Mouse (Mus musculus) C2C12 (cell line): ENCODE results near the gene Tectb. TPM values are rescaled to one million over a fixed set of nuclear protein-coding genes. Genes with fewer than 3 reads are reported as not detected.

Source experiments
- H3K27me3 ChIP-seq: one replicate; pipeline ENCODE4 v1.6.1; 2011; ENCODE audit not compliant: control insufficient read depth, insufficient read depth, insufficient read length
- H3K36me3 ChIP-seq: one replicate; pipeline ENCODE4 v1.6.1; 2011; ENCODE audit not compliant: control insufficient read depth, insufficient read depth
- H3K4me3 ChIP-seq: one replicate; pipeline ENCODE4 v1.5.1; 2011; ENCODE audit warnings: mild to moderate bottlenecking, control low read depth; ENCODE audit not compliant: poor library complexity, insufficient read depth, severe bottlenecking
- H3K79me2 ChIP-seq: one replicate; pipeline ENCODE4 v1.6.1; 2011; ENCODE audit not compliant: control insufficient read depth, insufficient read depth
- H3K79me3 ChIP-seq: one replicate; pipeline ENCODE4 v1.6.1; 2011; ENCODE audit warnings: low read depth, control low read depth
- H3ac ChIP-seq: one replicate; pipeline ENCODE3; 2011; ENCODE audit warnings: low read depth; ENCODE audit not compliant: control insufficient read depth, insufficient read length
- CEBPB ChIP-seq: IDR thresholded peaks from one replicate; pipeline ENCODE4 v1.6.1; 2011; ENCODE audit warnings: low read depth, mild to moderate bottlenecking, control low read depth, moderate library complexity
- CTCF ChIP-seq: IDR thresholded peaks from one replicate; pipeline ENCODE4 v1.5.1; 2011; ENCODE audit not compliant: control insufficient read depth, insufficient read depth, insufficient read length
- FOSL1 ChIP-seq: IDR thresholded peaks from one replicate; pipeline ENCODE4 v1.8.0; 2011; ENCODE audit warnings: mild to moderate bottlenecking, low read length; ENCODE audit not compliant: poor library complexity, insufficient read depth, severe bottlenecking
- MAX ChIP-seq: IDR thresholded peaks from one replicate; pipeline ENCODE4 v1.6.1; 2011; ENCODE audit warnings: mild to moderate bottlenecking, control low read depth
- MYOD1 ChIP-seq: IDR thresholded peaks from one replicate; pipeline ENCODE4 v1.6.1; 2011; ENCODE audit warnings: low read depth; ENCODE audit not compliant: control insufficient read depth, insufficient read length
- MYOG ChIP-seq: IDR thresholded peaks from one replicate; pipeline ENCODE4 v1.6.1; 2011; ENCODE audit not compliant: control insufficient read depth, insufficient read length; ENCODE audit errors: extremely low read depth
- USF1 ChIP-seq: IDR thresholded peaks from one replicate; pipeline ENCODE4 v1.6.1; 2011; ENCODE audit warnings: low read depth, mild to moderate bottlenecking, control low read depth, moderate library complexity
- polyA plus RNA-seq: library from polyadenylated mRNA; unstranded; fragments of >200 nt; fragmentation: generic; extraction: Trizol; gene quantifications from one replicate; pipeline ENCODE4 v1.2.1, GENCODE M21; 2012; ENCODE audit warnings: missing spikeins

Gene Tectb
- polyA plus RNA-seq, 1 experiment = not detected

GRCm38 (mm10) chr19:55192254-55192945 lies 11.9 kb downstream of the Tectb start:
- H3K36me3 ChIP-seq = no peaks in the 10 kb centered on the region
- H3K4me3 ChIP-seq = no peak overlapping the region
- TF ChIP-seq MAX (no peak), CEBPB (no peak), USF1 (no peak), FOSL1 (no peak), MYOG (no peak), CTCF (no peak), MYOD1 (no peak)
- H3K79me3 ChIP-seq = no peaks in the 10 kb centered on the region
- no peak overlapping the region for H3ac ChIP-seq
- H3K79me2 ChIP-seq = no peaks in the 10 kb centered on the region
- peaks cover 21% of the 10 kb centered on the region for H3K27me3 ChIP-seq

- no peak for TF ChIP-seq USF1
- TF ChIP-seq MYOG = no peak
- TF ChIP-seq CEBPB = no peak
- TF ChIP-seq CTCF = no peak
- no peak for TF ChIP-seq FOSL1
- no peak for TF ChIP-seq MYOD1
- no peak for TF ChIP-seq MAX
- Histone ChIP-seq H3K27me3 (peaks cover 17% of the 10 kb centered on the region), H3K4me3 (no peak overlapping the region), H3ac (no peak overlapping the region), H3K79me2 (no peaks in the 10 kb centered on the region), H3K36me3 (no peaks in the 10 kb centered on the region), H3K79me3 (no peaks in the 10 kb centered on the region)
These were observed 13.3 kb downstream of the Tectb start for GRCm38 (mm10) chr19:55193717-55194394.

GRCm38 (mm10) chr19:55194520-55195170 lies 14.1 kb downstream of the Tectb start:
- no peaks in the 10 kb centered on the region for H3K36me3 ChIP-seq
- H3K79me3 ChIP-seq = no peaks in the 10 kb centered on the region
- TF ChIP-seq MYOD1 (no peak), MAX (no peak), MYOG (no peak), FOSL1 (no peak), CEBPB (no peak), CTCF (no peak), USF1 (no peak)
- no peak overlapping the region for H3ac ChIP-seq
- H3K79me2 ChIP-seq = no peaks in the 10 kb centered on the region
- H3K27me3 ChIP-seq = peaks cover 18% of the 10 kb centered on the region
- H3K4me3 ChIP-seq = no peak overlapping the region

GRCm38 (mm10) chr19:55195574-55195973 lies 15.0 kb downstream of the Tectb start:
- no peaks in the 10 kb centered on the region for H3K79me3 ChIP-seq
- peaks cover 18% of the 10 kb centered on the region for H3K27me3 ChIP-seq
- H3K79me2 ChIP-seq = no peaks in the 10 kb centered on the region
- TF ChIP-seq MAX = no peak
- TF ChIP-seq FOSL1 = no peak
- no peak for TF ChIP-seq CEBPB
- no peak for TF ChIP-seq MYOG
- no peak for TF ChIP-seq MYOD1
- TF ChIP-seq USF1 = no peak
- TF ChIP-seq CTCF = no peak
- no peaks in the 10 kb centered on the region for H3K36me3 ChIP-seq
- no peak overlapping the region for H3K4me3 ChIP-seq
- H3ac ChIP-seq = no peak overlapping the region

- Histone ChIP-seq H3K79me3 (no peaks in the 10 kb centered on the region), H3K4me3 (no peak overlapping the region), H3K36me3 (no peaks in the 10 kb centered on the region), H3ac (no peak overlapping the region), H3K27me3 (peaks cover 24% of the 10 kb centered on the region), H3K79me2 (no peaks in the 10 kb centered on the region)
- TF ChIP-seq CTCF = peak; percentile 46
- TF ChIP-seq MYOG = no peak
- no peak for TF ChIP-seq MAX
- no peak for TF ChIP-seq FOSL1
- no peak for TF ChIP-seq MYOD1
- TF ChIP-seq USF1 = no peak
- no peak for TF ChIP-seq CEBPB
These were observed 17.8 kb downstream of the Tectb start for GRCm38 (mm10) chr19:55198303-55198702.
